Mouse (Mus musculus): Measurements from ENCODE around the gene Rnf157.

GRCm38 (mm10) chr11:116336393-116336792 lies 76.4 kb downstream of the Rnf157 start:
- TF ChIP-seq EP300 (IDR thresholded peaks at IDR 0.05; ENCODE audit: low read depth) (no peak), CTCF (IDR thresholded peaks at IDR 0.05; ENCODE audit: low read depth) (no peak)

Data from liver, postnatal 0 days (tissue).